Mouse (Mus musculus) ES-Bruce4 (cell line): ENCODE results near the gene Dgkb. TPM values are rescaled to one million over a fixed set of nuclear protein-coding genes. Genes with fewer than 3 reads are reported as not detected.

Source experiments
- H3K27ac ChIP-seq: 2 replicates; pipeline ENCODE4 v1.5.1; 2012; ENCODE audit warnings: low read length, inconsistent platforms; ENCODE audit not compliant: insufficient read depth
- H3K27me3 ChIP-seq: 2 replicates; pipeline ENCODE4 v1.6.1; 2012; ENCODE audit warnings: mild to moderate bottlenecking, low read length, inconsistent platforms; ENCODE audit not compliant: control insufficient read depth, poor library complexity, insufficient read depth, severe bottlenecking
- H3K36me3 ChIP-seq: 2 replicates; pipeline ENCODE4 v1.6.1; 2012; ENCODE audit warnings: inconsistent platforms, mild to moderate bottlenecking, low read length, moderate library complexity; ENCODE audit not compliant: control insufficient read depth, poor library complexity, insufficient read depth, severe bottlenecking
- H3K4me1 ChIP-seq: one replicate; pipeline ENCODE4 v1.8.1; 2011; ENCODE audit warnings: low read length; ENCODE audit not compliant: control insufficient read depth, insufficient read depth
- H3K4me3 ChIP-seq: 2 replicates; pipeline ENCODE4 v1.5.1; 2011; ENCODE audit warnings: low read depth, mild to moderate bottlenecking, low read length
- H3K9ac ChIP-seq: 2 replicates; pipeline ENCODE4 v1.6.1; 2012; ENCODE audit warnings: low read depth, mild to moderate bottlenecking, inconsistent platforms; ENCODE audit not compliant: poor library complexity, severe bottlenecking
- H3K9me3 ChIP-seq: replicated peaks from 2 replicates; pipeline ENCODE4 v1.6.1; 2012; ENCODE audit warnings: mild to moderate bottlenecking, low read length, inconsistent platforms; ENCODE audit not compliant: control insufficient read depth, poor library complexity, insufficient read depth, severe bottlenecking
- CTCF ChIP-seq: IDR thresholded peaks from one replicate; pipeline ENCODE4 v1.8.1; 2011; ENCODE audit warnings: low read depth, low read length
- EP300 ChIP-seq: IDR thresholded peaks from 2 replicates; pipeline ENCODE4 v1.6.1; 2011; ENCODE audit warnings: low read depth, low read length; ENCODE audit not compliant: insufficient read depth
- POLR2A ChIP-seq: IDR thresholded peaks from one replicate; pipeline ENCODE4 v1.8.1; 2011; ENCODE audit warnings: low read length; ENCODE audit not compliant: insufficient read depth
- polyA plus RNA-seq: library from polyadenylated mRNA; stranded (reverse); fragments of >200 nt; gene quantifications from 2 replicates; pipeline ENCODE4 v1.2.4, GENCODE M21; 2011; ENCODE audit warnings: low read depth; ENCODE audit not compliant: missing spikeins, insufficient read depth, insufficient read length

The Dgkb gene
- polyA plus RNA-seq, 1 experiment, result not detected

DNA sequence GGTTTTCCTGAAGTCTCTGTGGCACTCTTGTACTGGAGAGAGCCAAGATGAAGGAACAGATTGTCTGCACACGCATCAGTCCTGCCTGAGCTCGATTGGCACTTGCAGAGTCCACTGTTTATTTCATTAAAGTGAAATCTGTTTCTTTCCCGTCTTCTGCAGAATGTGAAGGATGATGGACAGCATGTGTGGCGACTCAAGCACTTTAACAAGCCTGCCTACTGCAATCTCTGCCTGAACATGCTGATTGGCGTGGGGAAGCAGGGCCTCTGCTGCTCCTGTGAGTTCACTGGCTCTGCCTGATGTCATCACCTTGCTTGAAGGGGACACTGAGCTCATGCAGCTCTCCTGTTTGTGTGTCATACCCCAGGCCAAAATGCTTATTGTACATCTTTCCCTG is 318.9 kb downstream of the Dgkb start:
- Histone ChIP-seq H3K27ac (no peak overlapping the region), H3K27me3 (no peaks in the 10 kb centered on the region), H3K9me3 (no peaks in the 10 kb centered on the region), H3K36me3 (no peaks in the 10 kb centered on the region), H3K4me3 (no peak overlapping the region), H3K4me1 (no peaks in the 10 kb centered on the region), H3K9ac (no peak overlapping the region)
- TF ChIP-seq CTCF, result no peak
- TF ChIP-seq POLR2A, result no peak
- no peak for TF ChIP-seq EP300

DNA sequence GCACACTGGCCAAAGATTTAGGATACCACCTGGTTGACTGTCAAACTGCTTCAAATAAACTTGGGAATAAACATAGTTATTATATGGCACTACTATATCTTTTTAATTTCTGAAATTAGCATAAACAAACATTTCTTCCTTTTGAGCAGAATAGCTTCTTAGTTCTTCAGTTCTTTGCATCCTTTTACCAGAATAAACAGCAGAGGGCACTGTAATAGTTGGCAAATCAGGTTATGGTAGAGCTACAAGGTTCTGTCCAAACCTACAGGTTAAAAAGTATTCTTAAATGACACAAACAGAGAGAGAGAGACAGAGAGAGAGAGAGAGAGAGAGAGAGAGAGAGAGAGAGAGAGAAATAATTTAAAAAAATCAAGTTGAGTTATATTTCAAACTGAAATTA is 322.5 kb downstream of the Dgkb start:
- H3K4me3 ChIP-seq, result no peak overlapping the region
- no peaks in the 10 kb centered on the region for H3K27me3 ChIP-seq
- no peaks in the 10 kb centered on the region for H3K9me3 ChIP-seq
- TF ChIP-seq CTCF (no peak), EP300 (no peak), POLR2A (no peak)
- H3K9ac ChIP-seq, result no peak overlapping the region
- no peak overlapping the region for H3K27ac ChIP-seq
- no peaks in the 10 kb centered on the region for H3K4me1 ChIP-seq
- no peaks in the 10 kb centered on the region for H3K36me3 ChIP-seq

DNA sequence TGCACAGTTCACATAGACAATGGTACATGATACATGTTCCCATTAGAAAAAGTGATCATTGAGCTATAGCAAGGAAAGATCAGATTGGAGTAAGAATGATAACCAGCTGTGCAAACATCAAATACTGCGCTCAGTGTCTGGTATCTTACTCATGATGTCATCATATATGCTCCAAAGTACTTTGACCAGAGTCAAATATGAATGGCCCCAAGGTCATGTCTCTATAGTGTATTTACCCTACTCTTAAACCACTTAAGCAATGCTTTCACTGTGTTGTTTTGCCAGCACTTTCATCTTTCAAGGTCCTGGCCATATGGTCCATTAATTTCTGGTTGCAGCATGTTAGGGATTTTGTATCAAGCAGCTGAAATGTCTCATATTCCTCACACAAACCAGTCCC is 415.1 kb downstream of the Dgkb start:
- Histone ChIP-seq H3K9me3 (no peaks in the 10 kb centered on the region), H3K4me1 (no peaks in the 10 kb centered on the region), H3K27me3 (no peaks in the 10 kb centered on the region), H3K4me3 (no peak overlapping the region), H3K9ac (no peak overlapping the region), H3K36me3 (no peaks in the 10 kb centered on the region), H3K27ac (no peak overlapping the region)
- no peak for TF ChIP-seq CTCF
- no peak for TF ChIP-seq EP300
- TF ChIP-seq POLR2A, result no peak

DNA sequence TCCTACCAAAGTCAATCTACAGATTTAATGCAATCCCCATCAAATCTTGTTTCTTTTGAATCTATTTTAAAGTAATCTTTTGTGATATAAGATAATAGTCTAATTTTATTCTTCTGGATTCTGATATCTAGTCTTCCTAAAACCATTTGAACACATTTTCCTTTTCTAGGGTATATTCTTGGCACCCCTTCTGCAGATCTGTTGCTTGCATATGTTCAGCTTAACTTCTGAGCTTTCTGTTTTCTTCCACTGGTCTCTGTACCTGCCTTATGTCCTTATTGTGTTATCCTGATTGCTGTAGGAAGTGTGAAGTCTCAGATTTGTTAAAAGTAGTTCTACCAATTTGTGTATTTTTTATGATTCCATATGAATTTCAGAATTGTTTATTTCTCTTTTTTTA is 451.3 kb downstream of the Dgkb start:
- Histone ChIP-seq H3K36me3 (no peaks in the 10 kb centered on the region), H3K4me3 (no peak overlapping the region), H3K4me1 (no peaks in the 10 kb centered on the region), H3K27ac (no peak overlapping the region), H3K9me3 (no peaks in the 10 kb centered on the region), H3K27me3 (no peaks in the 10 kb centered on the region), H3K9ac (no peak overlapping the region)
- TF ChIP-seq POLR2A (no peak), EP300 (no peak), CTCF (no peak)

DNA sequence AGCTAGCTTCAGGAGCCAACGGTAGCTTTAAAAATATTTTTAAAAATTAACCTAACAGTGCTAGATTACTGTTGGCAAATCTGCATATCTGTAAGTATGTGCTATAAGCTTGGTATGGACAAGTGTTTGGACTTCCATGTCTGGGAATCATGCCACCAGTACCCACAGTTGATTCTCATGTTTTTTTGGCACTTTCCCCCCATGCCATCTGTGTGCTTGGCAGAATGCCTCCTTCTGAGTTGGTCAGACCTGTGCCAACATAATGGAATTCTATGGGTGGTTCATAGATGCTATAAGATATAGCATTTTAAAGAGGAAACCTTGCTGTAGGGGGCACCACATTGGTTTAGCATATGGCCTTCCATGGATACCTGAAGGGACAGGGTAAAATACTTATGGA is 484.0 kb downstream of the Dgkb start:
- Histone ChIP-seq H3K27ac (no peak overlapping the region), H3K9me3 (no peaks in the 10 kb centered on the region), H3K27me3 (no peaks in the 10 kb centered on the region), H3K9ac (no peak overlapping the region), H3K4me1 (no peaks in the 10 kb centered on the region), H3K4me3 (no peak overlapping the region), H3K36me3 (no peaks in the 10 kb centered on the region)
- TF ChIP-seq POLR2A (no peak), EP300 (no peak), CTCF (no peak)

DNA sequence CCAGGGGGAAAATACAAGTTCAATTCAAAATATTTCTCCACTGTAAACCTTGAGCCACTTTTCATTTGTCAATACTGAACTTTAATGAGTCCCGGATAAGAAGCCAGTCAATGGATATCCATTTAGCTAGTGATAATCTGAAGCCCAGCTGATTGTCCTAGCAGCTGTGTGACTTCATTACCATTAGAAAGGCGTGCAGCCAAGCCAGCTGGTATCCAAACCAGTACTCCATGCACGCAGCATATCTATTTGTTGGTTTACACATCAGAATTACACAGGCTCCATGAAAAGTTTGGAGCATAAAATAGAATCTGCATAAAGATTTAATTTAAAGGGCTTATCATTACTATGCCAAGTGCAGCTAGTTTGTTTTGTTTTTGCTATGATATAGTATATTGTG is 486.3 kb downstream of the Dgkb start:
- no peak for TF ChIP-seq EP300
- TF ChIP-seq POLR2A, result no peak
- TF ChIP-seq CTCF, result no peak
- Histone ChIP-seq H3K9me3 (no peaks in the 10 kb centered on the region), H3K4me1 (no peaks in the 10 kb centered on the region), H3K27me3 (no peaks in the 10 kb centered on the region), H3K27ac (no peak overlapping the region), H3K4me3 (no peak overlapping the region), H3K9ac (no peak overlapping the region), H3K36me3 (no peaks in the 10 kb centered on the region)
